Mouse (Mus musculus) mature B cell (primary cell): ENCODE measurements around the gene Sec61a1.

Experiments
- in situ Hi-C: fragments of 300-500 bp; cut with MboI; formaldehyde crosslinking; loops from 2 replicates; pipeline ENCODE4 v1.14.3; 2019

Sec61a1 gene

GRCm38 (mm10) chr6:88517701-88518403 lies 853 bp downstream of the Sec61a1 start:
- in situ Hi-C loops: no loop called here

GRCm38 (mm10) chr6:88516667-88517066 lies 2.0 kb downstream of the Sec61a1 start:
- in situ Hi-C loops: no loop called here

GRCm38 (mm10) chr6:88515971-88516370 lies 2.7 kb downstream of the Sec61a1 start:
- in situ Hi-C loops: no loop called here

DNA sequence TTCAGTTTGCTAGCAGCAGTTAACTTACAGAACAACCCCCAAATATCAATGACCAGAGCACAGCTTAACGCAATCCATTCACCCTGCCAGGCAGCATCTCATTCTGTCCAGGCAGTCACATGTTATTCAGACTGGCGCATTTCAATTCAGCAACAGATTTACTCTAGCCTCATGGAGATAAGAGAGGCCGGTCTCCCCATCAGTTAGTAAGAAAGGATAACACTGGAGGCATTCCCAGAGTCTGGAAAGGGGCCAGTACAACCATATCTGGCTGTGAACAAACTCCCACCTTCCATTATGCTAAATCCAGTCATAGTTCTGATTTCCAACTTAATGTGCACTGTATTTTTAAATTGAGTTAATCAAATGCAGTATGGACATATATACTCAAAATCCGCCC lies 4.2 kb downstream of the Sec61a1 start:
- in situ Hi-C loops: no loop called here

DNA sequence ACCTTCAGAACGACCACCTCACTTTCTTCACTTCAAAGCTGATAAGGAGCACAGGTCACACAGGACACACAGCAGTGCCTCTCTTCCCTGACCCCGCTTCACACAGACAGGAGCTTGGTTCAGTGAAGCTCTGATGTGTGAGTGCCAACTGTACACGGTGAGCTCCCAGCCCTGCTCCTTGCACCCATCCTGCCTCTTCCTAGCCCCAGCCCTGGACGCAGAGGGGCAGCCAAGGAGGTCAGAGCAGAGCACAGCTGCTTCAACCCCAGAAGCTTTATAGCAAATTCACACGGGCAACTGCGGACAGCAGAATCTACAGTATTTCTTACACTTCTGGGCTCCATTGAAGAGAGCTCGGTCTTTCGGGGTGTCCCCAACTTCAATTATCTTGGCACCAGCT lies 4.7 kb downstream of the Sec61a1 start:
- in situ Hi-C loops: no loop called here

- in situ Hi-C loops: loop anchor here (10.0 kb wide), 1 partner anchor 308 kb away; the partner anchor contains the start of gene Gata2
These were observed 15.7 kb downstream of the Sec61a1 start for GRCm38 (mm10) chr6:88503044-88503443.

DNA sequence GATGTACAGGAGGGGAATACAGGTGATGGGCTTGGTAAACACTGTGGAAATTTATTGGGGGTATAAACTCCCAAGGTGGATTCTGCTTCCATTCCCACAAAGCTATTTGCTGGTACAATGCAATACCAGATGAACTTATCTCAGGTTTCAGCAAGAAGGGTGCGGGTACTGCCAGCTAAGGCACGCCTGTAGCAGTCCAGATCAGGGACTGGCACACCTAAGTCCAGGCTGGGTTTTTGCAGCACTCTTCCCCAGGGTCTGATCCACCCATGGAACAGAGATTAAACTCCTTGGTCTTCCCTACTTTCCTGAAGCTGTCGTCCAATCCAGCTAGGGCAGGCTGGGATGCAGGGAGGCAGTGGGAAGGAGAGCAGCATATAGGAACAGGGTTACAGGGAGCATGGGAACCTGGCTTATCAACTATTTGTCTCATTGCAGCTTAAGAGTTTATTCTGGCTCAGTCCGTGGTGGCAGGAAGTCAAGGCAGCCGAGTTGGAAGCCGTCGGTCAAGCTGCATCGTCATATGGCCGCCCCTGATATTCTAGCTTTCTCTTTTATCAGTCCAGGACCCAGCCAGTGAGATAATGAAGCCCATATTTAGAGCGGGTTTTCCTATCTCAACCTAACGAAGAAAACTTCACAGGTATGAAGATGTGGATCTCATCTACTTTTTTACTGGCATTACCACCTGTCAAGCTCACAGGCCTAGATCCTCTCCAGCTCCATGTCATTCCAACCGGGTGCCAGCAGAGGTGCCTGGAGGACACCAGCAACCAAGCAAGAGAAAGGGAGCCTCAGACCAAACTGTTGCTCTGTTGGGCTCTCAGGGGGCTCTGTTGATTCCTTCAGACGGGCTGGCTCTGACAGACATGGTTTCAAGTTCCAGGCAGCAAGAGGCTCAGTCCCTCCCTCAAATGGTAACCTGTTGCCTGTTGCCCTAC lies 16.4 kb downstream of the Sec61a1 start:
- in situ Hi-C loops: loop anchor here (10.0 kb wide), 1 partner anchor 307 kb away; the partner anchor contains the start of gene Gata2

GRCm38 (mm10) chr6:88500405-88500767 lies 18.3 kb downstream of the Sec61a1 start:
- in situ Hi-C loops: loop anchor here (10.0 kb wide), 1 partner anchor 306 kb away; the partner anchor contains the start of gene Gata2

DNA sequence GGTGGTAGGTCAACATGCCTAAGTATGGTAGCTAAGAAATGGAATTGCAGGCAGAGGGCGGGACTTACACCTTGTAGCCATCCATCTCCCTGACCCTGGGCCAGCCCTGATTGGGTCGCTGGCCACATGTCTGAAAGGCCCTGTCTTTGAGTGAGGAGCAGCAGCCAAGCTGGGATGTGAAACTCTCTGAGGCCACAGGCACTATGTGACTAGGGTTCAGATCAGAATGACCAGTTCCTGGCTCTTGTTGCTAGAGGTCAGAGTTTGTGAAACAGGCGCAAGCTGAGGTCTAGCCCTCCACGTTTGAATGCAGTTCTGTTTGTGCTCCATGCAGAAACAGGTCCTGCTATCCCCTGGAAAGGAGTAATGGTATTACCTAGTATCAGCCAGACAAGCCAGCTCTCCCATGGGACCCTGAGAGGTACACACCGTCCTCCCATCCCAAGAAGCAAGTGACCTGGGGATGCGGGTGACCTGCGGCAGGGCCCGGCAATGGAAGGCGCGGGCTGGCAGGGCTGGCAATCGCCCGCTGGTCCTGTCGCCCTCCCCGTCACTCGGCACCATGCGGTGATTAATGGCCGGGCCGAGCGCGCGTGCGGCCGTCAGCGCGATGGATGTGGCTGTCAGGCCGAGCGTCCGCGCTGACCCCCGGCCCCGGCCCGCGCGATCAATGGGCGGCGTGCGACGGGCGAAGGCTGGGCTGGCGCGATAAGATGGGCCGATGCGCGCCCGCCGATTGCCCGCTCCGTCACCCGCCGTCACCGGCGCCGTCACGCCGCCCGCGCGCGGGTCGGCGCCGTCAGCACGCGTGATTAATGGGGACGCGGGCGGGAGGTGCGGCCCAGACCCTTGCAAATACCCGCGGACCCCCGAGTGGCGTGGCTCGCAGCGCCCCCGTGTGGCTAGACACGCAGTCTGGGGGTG lies 19.0 kb downstream of the Sec61a1 start:
- in situ Hi-C loops: loop anchor here (10.0 kb wide), 1 partner anchor 305 kb away; the partner anchor contains the start of gene Gata2

GRCm38 (mm10) chr6:88493712-88494111 lies 25.0 kb downstream of the Sec61a1 start:
- in situ Hi-C loops: no loop called here

DNA sequence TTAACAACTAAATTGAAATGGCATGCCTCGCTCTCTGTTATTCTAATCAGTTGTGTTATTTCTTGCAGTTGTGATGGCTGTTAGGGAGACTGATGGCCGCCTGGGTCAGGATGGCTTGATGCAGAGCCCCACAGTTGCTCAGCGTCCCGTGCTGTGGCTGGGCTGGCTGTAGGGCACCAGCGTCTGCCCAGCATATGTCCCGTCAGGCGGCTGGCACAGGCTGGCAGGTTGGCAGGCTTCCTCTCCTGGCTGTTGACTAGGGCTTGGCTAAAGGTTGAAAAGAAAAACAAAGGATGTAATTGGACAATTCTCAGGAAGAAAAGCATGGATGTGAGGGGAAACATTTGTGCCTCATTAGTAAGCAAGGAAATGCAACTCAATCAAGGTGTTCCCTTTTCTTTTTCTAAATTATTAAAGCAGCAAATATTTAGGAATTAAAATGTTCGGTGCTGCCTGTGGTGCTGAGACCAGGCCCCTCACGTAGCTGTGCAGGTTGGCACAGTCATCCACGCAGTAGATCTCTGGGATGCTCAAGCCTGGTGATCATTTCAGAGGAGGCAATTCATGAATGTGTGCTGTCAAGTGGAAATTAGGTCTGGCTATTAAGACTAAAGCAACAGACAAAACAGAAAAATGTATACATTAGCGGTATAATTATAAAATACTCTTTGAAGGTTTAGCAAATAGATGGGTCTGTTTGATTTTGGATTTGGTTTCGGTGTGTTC lies 27.9 kb downstream of the Sec61a1 start:
- in situ Hi-C loops: no loop called here

- in situ Hi-C loops: no loop called here
These were observed 28.9 kb downstream of the Sec61a1 start for GRCm38 (mm10) chr6:88489834-88490233.

- in situ Hi-C loops: no loop called here
These were observed 29.7 kb downstream of the Sec61a1 start for GRCm38 (mm10) chr6:88489026-88489425.

DNA sequence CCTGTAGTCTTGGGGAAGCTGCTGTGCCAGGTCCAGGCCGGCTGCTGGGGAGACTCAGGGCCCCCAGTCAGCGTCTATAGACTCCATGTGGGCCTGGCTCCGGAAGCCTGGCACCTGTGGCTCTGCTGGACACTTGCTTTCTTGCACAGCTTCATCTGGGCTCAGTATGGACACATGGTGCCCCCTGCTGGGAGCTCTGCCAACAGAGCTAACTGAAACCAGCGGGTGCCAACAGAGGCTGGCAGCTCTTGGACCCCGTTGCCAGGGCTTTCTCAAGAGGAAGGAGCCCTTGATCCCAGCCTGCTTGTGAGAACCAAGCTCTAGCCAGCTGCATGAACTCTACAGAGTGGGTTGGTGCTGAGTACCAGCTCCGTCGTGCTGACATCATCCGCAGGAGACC lies 31.8 kb downstream of the Sec61a1 start:
- in situ Hi-C loops: no loop called here

DNA sequence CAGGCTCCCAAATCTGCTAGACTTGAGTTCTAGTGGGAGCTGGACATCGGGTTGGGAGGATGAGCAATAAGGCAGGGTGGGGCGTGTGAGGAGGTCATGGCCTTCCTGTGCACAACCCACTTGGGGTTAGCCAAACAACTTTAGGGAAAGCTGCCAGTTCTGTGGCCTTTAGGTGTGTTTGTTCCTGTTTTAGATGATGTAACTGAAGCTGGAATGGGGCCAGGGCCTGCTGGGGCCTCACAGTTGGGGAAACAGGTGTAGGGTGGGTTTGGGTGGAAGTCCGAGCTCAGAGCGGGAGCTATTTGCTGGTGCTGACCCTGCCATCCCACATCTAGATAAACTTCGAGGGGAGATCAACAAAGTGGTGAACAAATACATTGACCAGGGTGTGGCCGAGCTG lies 33.3 kb downstream of the Sec61a1 start:
- in situ Hi-C loops: no loop called here

DNA sequence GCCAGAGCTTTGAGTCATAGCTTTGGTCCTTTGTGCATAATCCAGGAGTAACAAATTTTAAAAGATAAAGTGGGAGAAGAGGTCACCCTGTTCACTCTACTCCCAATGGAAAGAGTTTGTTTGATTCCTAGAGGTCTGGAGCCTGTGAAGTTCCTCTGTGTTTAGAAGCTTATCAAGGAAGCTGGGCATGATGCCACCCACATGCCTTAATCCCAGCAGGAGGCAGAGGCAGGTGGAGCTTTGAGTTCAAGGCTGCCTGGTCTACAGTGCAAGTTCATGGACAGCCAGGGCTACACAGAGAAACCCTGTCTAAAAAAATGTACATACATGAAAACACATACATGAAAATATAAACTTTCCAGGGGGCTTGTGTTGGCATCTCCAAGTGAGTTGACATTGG lies 34.8 kb downstream of the Sec61a1 start:
- in situ Hi-C loops: no loop called here

- in situ Hi-C loops: no loop called here
These were observed 35.6 kb downstream of the Sec61a1 start for GRCm38 (mm10) chr6:88483111-88483510.

- in situ Hi-C loops: no loop called here
These were observed 38.3 kb downstream of the Sec61a1 start for GRCm38 (mm10) chr6:88480421-88480820.

- in situ Hi-C loops: no loop called here
These were observed 48.8 kb downstream of the Sec61a1 start for GRCm38 (mm10) chr6:88469878-88470277.

DNA sequence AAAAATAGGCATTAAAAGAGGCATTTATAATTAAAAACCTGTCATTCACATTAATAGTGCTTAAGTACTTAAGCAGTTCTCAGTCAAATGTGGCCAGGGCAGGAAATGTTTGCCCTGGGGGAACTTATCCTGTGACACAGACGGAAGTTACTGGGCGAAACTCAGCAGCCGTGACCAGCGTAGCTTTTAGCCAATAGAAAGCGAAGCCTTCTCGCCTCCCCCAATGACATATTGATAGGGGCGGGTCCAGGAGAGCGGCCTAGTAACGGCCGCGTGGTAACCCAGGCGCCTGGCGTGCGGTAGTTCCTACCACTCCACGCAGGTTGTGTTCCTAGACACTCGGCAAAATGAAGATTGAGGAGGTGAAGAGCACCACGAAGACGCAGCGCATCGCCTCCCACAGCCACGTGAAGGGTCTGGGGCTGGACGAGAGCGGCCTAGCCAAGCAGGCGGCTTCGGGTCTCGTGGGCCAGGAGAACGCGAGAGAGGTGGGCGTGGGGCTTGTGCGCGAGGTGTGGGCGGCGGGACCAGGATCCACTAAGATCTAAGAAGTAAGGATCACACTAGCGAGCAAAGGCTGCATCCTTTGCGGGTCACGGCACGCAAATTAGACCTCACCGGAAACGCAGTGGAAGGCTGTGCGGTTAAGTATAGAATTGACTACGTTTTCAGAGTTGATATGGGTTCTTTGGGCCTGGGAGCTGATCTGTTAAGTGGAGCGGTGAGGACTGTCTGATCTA lies 53.4 kb downstream of the Sec61a1 start, which contains the start of gene Ruvbl1:
Gene Ruvbl1, plus strand, starts transcription at position 229 of the 740 bp plus-strand sequence.
- in situ Hi-C loops: no loop called here
